Mouse (Mus musculus) yolk sac, embryonic 10.5 days (tissue): ENCODE data around the gene Phf24.
A peak's percentile ranks its signal among the peaks of the same experiment; 100 is the strongest.
"Not testable (repeated sequence)": the region's sequence is repeated elsewhere in the genome, so short reads cannot be mapped to it uniquely, and the experiment has no call there.

Source experiments
- DNase-seq: peaks from one replicate; pipeline ENCODE4 v3.0.0-alpha.2; 2017; ENCODE audit warnings: low spot score

Gene Phf24

DNA sequence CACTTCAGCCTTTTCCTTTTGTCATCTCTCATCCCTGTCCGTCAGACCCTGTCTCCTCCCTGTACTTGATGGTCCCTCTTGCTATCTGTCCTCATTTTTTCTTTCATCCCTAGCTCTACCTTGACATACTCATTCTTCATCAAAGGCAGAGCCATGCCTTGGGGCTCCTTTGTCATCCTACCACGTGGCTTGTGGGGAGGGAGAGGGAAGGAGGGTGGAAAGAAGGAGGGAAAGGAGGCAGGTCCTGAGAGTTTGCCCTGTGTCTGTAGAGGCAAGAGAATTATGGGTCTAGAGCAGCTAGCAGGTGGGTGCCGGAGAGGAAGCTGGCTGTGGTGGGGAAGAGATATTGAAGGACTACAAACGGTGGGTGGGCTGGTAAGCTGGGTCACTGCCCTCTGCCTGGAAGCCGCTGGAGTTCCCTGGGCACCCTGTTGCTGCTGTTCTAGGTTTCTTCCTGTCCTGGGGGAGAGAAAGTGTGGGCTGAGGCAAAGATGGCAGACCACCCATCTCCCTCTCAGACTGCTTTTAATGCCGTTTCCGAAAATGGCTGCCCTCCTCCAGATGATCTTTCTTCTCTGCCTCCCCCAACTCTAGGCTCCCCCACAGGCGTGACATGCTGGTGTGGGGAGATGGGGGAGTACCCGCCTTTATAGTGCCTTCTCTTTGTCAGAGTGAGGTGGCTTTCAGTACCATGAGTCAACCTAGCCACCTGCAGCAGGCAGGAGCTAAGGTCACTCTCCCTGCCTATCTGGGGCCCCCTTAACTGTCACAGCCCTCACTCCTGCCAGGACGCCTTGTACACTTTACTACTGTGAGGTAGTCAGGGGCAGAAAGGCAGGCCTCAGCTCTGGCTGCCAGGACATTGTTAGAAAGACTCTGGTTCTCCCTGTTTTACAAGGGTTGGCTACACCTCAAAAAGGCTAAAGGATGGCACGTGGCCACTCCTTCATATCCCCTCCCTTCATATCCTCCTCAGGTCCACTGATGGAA, 35.0 kb downstream of the Phf24 start:
- no peak for DNase-seq

GRCm38 (mm10) chr4:42952563-42952962, 36.1 kb downstream of the Phf24 start:
- DNase-seq, result no peak

GRCm38 (mm10) chr4:42953435-42954094, 37.1 kb downstream of the Phf24 start:
- no peak for DNase-seq

GRCm38 (mm10) chr4:42954297-42954696, 37.8 kb downstream of the Phf24 start:
- DNase-seq, result no peak

DNA sequence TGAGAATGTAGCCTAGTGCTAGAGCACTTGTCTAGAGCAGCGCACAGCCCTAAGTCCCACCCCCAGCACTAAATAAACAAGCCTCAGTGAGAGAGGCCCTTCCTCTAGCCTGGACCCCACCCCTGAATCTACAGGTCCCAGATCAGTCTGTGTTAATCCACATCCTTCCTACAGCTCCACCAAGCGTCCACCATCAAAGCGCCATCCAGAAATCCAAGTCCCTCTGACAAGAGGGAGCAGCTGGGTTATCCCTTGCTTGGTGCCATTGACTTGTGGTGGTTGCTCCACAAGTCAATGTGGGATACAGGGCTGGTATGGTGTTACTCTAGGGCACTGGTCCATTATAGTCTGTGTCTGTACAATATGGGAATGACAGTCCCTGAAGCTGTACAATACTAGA, 38.7 kb downstream of the Phf24 start:
- no peak for DNase-seq

DNA sequence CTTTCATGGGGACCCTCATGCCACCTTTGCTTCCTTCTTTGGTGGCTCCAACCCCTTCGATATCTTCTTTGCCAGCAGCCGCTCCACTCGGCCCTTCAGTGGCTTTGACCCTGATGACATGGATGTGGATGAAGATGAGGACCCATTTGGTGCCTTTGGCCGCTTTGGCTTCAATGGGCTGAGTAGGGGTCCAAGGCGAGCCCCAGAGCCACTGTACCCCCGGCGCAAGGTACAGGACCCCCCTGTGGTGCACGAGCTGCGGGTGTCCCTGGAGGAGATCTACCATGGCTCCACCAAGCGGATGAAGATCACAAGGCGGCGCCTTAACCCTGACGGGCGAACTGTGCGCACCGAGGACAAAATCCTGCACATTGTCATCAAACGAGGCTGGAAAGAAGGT, 40.1 kb downstream of the Phf24 start:
- DNase-seq, result no peak

- DNase-seq, result no peak
Observed at GRCm38 (mm10) chr4:42957306-42957705, 40.8 kb downstream of the Phf24 start.

GRCm38 (mm10) chr4:42957979-42958378, 41.5 kb downstream of the Phf24 start:
- no peak for DNase-seq

DNA sequence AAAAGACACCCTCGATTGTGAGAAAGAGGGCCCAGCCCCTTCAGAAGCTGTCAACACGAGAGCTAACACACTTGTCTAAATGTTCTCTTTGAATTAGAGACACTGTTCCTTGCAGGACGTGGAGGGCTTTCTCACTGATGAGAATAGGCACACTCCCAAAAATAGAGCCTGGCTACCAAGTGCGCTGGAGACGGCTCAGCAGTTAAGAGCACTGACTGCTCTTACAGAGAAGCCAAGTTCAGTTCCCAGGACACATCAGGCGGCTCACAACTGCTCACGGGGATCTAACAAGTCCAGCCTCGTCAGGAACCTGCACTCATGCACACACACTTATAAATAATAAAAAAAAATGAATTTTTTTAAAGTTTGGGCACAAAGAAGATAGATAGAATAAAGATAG, 42.5 kb downstream of the Phf24 start:
- no peak for DNase-seq

- no peak for DNase-seq
Observed at GRCm38 (mm10) chr4:42959382-42959781, 42.9 kb downstream of the Phf24 start.

GRCm38 (mm10) chr4:42961592-42961991, 45.1 kb downstream of the Phf24 start:
- DNase-seq, result no peak

- DNase-seq, result no peak
Observed at GRCm38 (mm10) chr4:42963480-42963879, 47.0 kb downstream of the Phf24 start.

DNA sequence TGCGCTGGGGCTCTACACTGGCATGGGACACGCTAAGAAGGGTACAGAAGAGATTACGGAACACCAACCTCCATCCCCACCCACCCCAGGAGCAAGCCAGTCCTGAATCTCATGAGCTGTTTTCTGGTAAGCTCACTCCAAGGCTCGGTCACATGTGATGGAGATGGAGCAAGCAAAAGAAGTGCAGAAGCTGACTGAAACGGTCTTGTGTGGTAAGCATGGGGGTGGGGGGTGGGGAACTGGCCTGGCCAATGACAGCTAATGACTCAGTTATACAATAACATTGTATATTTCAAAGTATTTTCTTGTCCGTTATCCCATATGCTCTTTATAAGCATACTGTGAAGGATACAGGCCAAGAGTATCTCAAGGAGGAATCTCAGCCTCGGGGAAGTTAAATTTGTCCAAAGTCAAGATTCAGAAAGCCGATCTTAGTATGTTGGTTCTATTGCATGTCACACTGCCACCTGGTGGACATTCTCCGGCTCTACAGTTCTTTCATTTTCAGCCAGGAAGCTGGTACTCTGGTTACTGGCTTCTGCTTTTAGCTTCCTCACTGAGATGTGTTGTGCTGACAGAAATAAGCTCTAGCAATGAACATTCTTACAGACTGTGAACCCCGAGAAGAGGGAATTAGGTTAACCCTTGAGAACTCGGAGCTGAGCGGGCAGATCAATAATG, 48.7 kb downstream of the Phf24 start:
- peak; percentile 32 for DNase-seq

DNA sequence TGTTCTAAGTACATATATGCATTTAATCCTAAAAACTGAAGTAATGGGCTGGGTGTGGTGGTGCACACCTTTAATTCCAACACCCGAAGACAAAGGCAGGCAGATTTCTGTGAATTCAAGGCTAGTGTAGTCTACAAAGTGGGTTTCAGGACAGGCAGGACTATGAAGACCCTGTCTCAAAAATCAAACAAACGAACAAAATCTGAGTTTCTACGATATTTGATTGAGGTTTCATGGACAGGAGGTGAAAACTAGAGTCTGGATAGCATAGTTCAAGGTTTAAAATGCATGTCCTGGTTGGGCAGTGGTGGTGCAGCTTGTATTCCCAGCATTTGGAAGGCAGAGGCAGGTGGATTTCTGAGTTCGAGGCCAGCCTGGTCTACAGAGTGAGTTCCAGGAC, 52.8 kb downstream of the Phf24 start, which contains the start of gene 1700022I11Rik:
Gene 1700022I11Rik, plus strand, starts transcription at position 301 of the 400 bp plus-strand sequence.
- DNase-seq, result no peak

GRCm38 (mm10) chr4:42972952-42973351, 56.5 kb downstream of the Phf24 start:
- no peak for DNase-seq

DNA sequence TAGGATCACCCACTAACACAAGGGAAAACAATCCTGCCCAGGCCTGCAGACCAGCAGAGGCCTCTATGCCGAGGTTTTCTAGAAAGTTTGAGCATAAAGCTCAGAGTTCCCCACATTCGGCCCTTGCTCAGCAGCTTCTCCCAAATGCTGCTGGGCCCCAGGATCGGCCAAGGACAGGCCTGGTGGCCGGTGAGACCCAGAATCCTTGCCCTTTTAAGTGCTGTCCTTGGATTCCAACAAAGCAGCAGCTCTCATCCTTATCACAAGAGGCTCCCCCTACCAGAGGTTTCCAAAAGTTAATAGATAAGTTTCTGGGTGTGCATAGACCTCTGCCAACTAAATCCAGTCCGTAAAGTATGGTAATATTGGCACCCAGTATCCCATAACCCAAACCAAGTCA, 57.4 kb downstream of the Phf24 start:
- no peak for DNase-seq

- DNase-seq, result no peak
Observed at GRCm38 (mm10) chr4:42978062-42978461, 61.6 kb downstream of the Phf24 start.

DNA sequence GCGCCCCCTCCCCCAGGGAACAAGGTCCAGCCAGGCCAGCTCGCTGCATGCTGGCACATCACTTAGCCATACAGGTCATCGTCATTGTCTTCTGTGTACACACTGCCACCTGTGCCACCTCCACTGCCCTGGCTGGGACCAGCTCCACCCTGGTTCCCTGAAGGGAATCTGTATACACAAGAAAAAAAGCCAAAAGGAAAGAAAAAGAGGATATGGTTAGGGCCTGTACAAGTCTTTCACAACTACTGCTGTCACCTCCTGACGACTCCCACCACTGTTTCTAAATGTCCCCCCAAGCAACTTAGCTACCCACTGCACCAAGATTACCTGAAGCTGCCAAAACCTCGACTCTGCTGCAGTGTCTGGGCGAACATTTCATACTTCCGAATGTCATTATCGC, 64.0 kb downstream of the Phf24 start:
- DNase-seq, result not testable (repeated sequence)

- DNase-seq, result no peak
Observed at GRCm38 (mm10) chr4:42988296-42988695, 71.8 kb downstream of the Phf24 start.
